Mouse (Mus musculus): ENCODE measurements at regions not wholly inside any gene's neighbourhood (a gene's known extent, or its start where the extent isn't known, plus 50 kb on each side); places are given as distances from the start of the nearest gene placed in this dataset.

- no peak overlapping the region for H3K4me3 ChIP-seq (replicated peaks; ENCODE audit: low read length)
- H3K4me1 ChIP-seq (replicated peaks; ENCODE audit: low read depth, low read length) = no peaks in the 10 kb centered on the region
- peaks cover 4% of the 10 kb centered on the region; the same call in 1 of the 2 replicates for H3K27me3 ChIP-seq (ENCODE audit: insufficient read depth, low read length)
- peaks cover 12% of the 10 kb centered on the region for H3K9me3 ChIP-seq (ENCODE audit: low read length)
- TF ChIP-seq POU5F1 (IDR thresholded peaks at IDR 0.05; ENCODE audit: borderline replicate concordance, low read length) = no peak
- no peak for TF ChIP-seq NANOG (IDR thresholded peaks at IDR 0.05; ENCODE audit: borderline replicate concordance, low read length)
- no peak for TF ChIP-seq CTCF (conservative IDR thresholded peaks at IDR 0.05; ENCODE audit: low read length)
- no peaks in the 10 kb centered on the region for H3K36me3 ChIP-seq (ENCODE audit: insufficient read depth, low read length)
Observed at GRCm38 (mm10) chr1:193721850-193722249, 351.8 kb upstream of the Camk1g start.

DNA sequence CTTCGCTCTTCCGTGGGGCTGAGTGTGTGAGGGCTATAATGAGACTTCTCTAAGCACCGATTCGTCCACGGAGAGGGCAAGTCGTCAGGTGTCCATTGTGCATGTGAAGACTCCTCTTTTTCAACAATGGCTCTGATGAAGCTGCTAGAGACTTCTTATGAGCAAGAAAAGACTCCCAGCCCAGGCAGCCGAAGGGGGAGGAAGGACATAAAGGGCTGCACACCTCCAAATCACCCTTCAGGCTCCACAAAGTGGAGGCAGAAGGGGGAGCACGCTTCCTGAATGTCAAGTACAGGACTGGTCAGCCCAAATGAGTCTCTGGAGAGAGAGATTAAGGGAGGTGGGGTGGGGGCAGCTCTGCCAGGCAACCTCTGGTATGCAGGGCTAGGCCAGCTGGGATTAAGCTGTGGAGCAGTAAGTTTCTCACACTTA is 350.3 kb upstream of the Camk1g start:
- TF ChIP-seq CTCF (conservative IDR thresholded peaks at IDR 0.05; ENCODE audit: low read length) = no peak
- no peak for TF ChIP-seq POU5F1 (IDR thresholded peaks at IDR 0.05; ENCODE audit: borderline replicate concordance, low read length)
- TF ChIP-seq NANOG (IDR thresholded peaks at IDR 0.05; ENCODE audit: borderline replicate concordance, low read length) = no peak
- Histone ChIP-seq H3K4me3 (replicated peaks; ENCODE audit: low read length) (no peak overlapping the region), H3K36me3 (ENCODE audit: insufficient read depth, low read length) (no peaks in the 10 kb centered on the region), H3K9me3 (ENCODE audit: low read length) (peaks cover 12% of the 10 kb centered on the region), H3K4me1 (replicated peaks; ENCODE audit: low read depth, low read length) (no peaks in the 10 kb centered on the region), H3K27me3 (ENCODE audit: insufficient read depth, low read length) (peaks cover 4% of the 10 kb centered on the region; the same call in 1 of the 2 replicates)

GRCm38 (mm10) chr1:193715328-193715727 is 345.2 kb upstream of the Camk1g start:
- H3K36me3 ChIP-seq (ENCODE audit: insufficient read depth, low read length) = no peaks in the 10 kb centered on the region

DNA sequence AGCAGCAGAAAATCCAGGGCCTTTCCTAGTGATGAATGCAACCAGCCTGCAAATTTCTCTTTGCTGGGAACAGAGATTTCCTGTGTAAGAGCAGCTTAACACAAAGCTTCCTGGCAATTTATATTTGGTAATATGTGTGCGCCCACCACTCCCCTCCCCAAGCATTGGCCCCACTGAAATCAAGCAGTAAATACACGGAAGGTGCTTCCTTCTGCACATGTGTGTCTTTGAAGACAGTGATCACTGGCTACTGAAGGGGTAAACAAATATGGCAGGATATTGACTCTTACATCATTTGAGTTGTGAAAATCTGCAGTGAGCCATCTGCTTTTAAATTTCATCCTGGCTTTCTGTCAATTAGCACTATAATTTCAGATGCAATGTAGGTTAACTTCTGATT is 344.5 kb upstream of the Camk1g start:
- Histone ChIP-seq H3K4me3 (replicated peaks; ENCODE audit: low read length) (no peak overlapping the region), H3K27me3 (ENCODE audit: insufficient read depth, low read length) (no peaks in the 10 kb centered on the region), H3K9me3 (ENCODE audit: low read length) (no peaks in the 10 kb centered on the region), H3K36me3 (ENCODE audit: insufficient read depth, low read length) (no peaks in the 10 kb centered on the region), H3K4me1 (replicated peaks; ENCODE audit: low read depth, low read length) (no peaks in the 10 kb centered on the region)
- no peak for TF ChIP-seq CTCF (conservative IDR thresholded peaks at IDR 0.05; ENCODE audit: low read length)
- no peak for TF ChIP-seq NANOG (IDR thresholded peaks at IDR 0.05; ENCODE audit: borderline replicate concordance, low read length)
- TF ChIP-seq POU5F1 (IDR thresholded peaks at IDR 0.05; ENCODE audit: borderline replicate concordance, low read length) = no peak

More at GRCm38 (mm10) chr1:193715328-193715727, 345.2 kb upstream of the Camk1g start:
- no peaks in the 10 kb centered on the region for H3K9me3 ChIP-seq (ENCODE audit: low read length)
- TF ChIP-seq NANOG (IDR thresholded peaks at IDR 0.05; ENCODE audit: borderline replicate concordance, low read length) (no peak), POU5F1 (IDR thresholded peaks at IDR 0.05; ENCODE audit: borderline replicate concordance, low read length) (no peak), CTCF (conservative IDR thresholded peaks at IDR 0.05; ENCODE audit: low read length) (no peak)
- H3K4me3 ChIP-seq (replicated peaks; ENCODE audit: low read length) = no peak overlapping the region
- no peaks in the 10 kb centered on the region for H3K4me1 ChIP-seq (replicated peaks; ENCODE audit: low read depth, low read length)
- H3K27me3 ChIP-seq (ENCODE audit: insufficient read depth, low read length) = 0 out of 2 replicates have a peak, but pooled peaks cover 1% of the 10 kb centered on the region

DNA sequence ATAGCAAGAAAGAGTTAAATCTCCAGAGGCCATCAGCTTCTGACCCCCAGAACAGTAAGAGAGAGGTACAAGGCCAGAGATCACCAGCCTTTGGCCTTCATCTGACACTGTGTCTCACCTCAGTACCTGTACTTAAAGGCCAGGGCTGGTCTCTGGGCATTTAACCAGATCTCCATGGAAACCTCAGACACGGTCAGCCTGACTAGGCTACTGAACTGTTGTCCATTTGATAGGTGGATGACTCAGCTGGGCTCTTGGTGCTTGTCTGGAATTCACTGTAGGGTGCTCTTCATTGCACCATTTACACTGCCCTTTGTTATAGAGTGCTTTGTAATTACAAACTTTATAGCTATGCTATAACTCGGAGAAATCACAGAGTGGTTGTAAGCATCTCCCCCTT is 335.1 kb upstream of the Camk1g start:
- Histone ChIP-seq H3K4me1 (replicated peaks; ENCODE audit: low read depth, low read length) (peaks cover 7% of the 10 kb centered on the region), H3K27me3 (ENCODE audit: insufficient read depth, low read length) (0 out of 2 replicates have a peak, but pooled peaks cover 7% of the 10 kb centered on the region), H3K9me3 (ENCODE audit: low read length) (no peaks in the 10 kb centered on the region), H3K4me3 (replicated peaks; ENCODE audit: low read length) (no peak overlapping the region), H3K36me3 (ENCODE audit: insufficient read depth, low read length) (no peaks in the 10 kb centered on the region)
- TF ChIP-seq CTCF (conservative IDR thresholded peaks at IDR 0.05; ENCODE audit: low read length) = no peak
- TF ChIP-seq NANOG (IDR thresholded peaks at IDR 0.05; ENCODE audit: borderline replicate concordance, low read length) = no peak
- no peak for TF ChIP-seq POU5F1 (IDR thresholded peaks at IDR 0.05; ENCODE audit: borderline replicate concordance, low read length)

DNA sequence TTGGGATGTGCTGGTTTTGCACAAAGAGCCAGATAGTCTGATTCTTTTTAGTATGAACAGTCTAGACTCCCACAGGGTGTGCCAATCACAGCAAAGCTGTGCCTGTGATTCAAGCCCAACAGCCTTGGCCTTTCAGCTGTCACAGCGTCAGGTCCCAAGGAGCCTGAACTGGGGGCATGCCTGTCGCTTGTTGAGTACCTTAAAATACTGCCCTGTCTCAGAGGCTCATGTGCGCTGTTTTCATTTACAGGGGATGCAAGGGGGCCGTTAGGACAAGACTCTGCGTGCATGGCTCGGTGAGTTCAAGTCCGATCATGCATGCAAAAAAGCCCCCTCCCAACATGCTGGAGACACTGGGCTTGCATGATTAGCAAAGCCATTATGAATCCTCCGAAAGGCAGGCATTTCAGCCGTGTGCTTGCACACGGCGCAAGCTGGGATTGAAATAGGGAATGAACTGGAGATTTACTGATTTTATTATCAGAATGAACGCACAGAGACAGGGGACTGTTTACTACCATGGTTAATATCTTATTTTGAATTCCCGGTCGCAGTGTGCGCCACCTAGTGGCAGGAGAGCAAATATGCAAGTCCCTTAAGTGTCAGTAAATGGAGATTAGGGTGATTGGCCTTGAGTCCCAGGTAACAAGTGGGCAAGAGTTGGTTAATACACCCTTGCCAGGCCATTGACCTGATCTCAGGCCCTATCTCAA is 332.8 kb upstream of the Camk1g start:
- TF ChIP-seq POU5F1 (IDR thresholded peaks at IDR 0.05; ENCODE audit: borderline replicate concordance, low read length) = no peak
- TF ChIP-seq CTCF (conservative IDR thresholded peaks at IDR 0.05; ENCODE audit: low read length) = peak; percentile 88
- H3K27me3 ChIP-seq (ENCODE audit: insufficient read depth, low read length) = 0 out of 2 replicates have a peak, but pooled peaks cover 7% of the 10 kb centered on the region
- H3K9me3 ChIP-seq (ENCODE audit: low read length) = no peaks in the 10 kb centered on the region
- no peak overlapping the region for H3K4me3 ChIP-seq (replicated peaks; ENCODE audit: low read length)
- no peaks in the 10 kb centered on the region for H3K36me3 ChIP-seq (ENCODE audit: insufficient read depth, low read length)
- peaks cover 7% of the 10 kb centered on the region for H3K4me1 ChIP-seq (replicated peaks; ENCODE audit: low read depth, low read length)

DNA sequence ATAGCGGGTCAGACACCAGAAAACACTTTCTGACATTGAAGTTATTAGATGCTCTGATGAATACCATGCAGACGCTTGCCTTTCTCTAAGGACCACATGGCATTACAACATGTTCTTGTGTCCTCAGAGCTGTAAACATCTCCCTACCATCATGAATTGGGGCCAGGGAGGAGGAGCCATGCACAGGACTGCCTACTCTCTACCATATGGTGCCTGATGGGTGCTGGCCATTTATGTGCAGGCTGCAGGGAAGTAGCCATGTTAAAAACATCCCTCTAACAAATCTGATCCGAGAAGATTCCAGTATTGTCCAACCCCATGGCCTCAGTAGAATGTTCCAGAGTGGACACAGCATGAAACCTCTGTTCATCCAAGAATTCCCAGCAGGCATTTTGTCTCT is 330.1 kb upstream of the Camk1g start:
- peaks cover under 1% of the 10 kb centered on the region for H3K9me3 ChIP-seq (ENCODE audit: low read length)
- H3K4me1 ChIP-seq (replicated peaks; ENCODE audit: low read depth, low read length) = peaks cover 7% of the 10 kb centered on the region
- no peaks in the 10 kb centered on the region for H3K36me3 ChIP-seq (ENCODE audit: insufficient read depth, low read length)
- H3K27me3 ChIP-seq (ENCODE audit: insufficient read depth, low read length) = 0 out of 2 replicates have a peak, but pooled peaks cover 7% of the 10 kb centered on the region
- no peak overlapping the region for H3K4me3 ChIP-seq (replicated peaks; ENCODE audit: low read length)
- no peak for TF ChIP-seq CTCF (conservative IDR thresholded peaks at IDR 0.05; ENCODE audit: low read length)
- no peak for TF ChIP-seq POU5F1 (IDR thresholded peaks at IDR 0.05; ENCODE audit: borderline replicate concordance, low read length)
- TF ChIP-seq NANOG (IDR thresholded peaks at IDR 0.05; ENCODE audit: borderline replicate concordance, low read length) = no peak

GRCm38 (mm10) chr1:193698603-193699266 is 328.6 kb upstream of the Camk1g start:
- TF ChIP-seq NANOG (IDR thresholded peaks at IDR 0.05; ENCODE audit: borderline replicate concordance, low read length) (no peak), CTCF (conservative IDR thresholded peaks at IDR 0.05; ENCODE audit: low read length) (peak; percentile 86)
- H3K4me1 ChIP-seq (replicated peaks; ENCODE audit: low read depth, low read length) = peaks cover 7% of the 10 kb centered on the region
- H3K27me3 ChIP-seq (ENCODE audit: insufficient read depth, low read length) = 0 out of 2 replicates have a peak, but pooled peaks cover 7% of the 10 kb centered on the region
- H3K36me3 ChIP-seq (ENCODE audit: insufficient read depth, low read length) = no peaks in the 10 kb centered on the region
- no peak overlapping the region for H3K4me3 ChIP-seq (replicated peaks; ENCODE audit: low read length)
- peaks cover 8% of the 10 kb centered on the region for H3K9me3 ChIP-seq (ENCODE audit: low read length)

Measured in E14TG2a.4 (cell line).